Mouse (Mus musculus): ENCODE measurements around the gene Pdzd7. TPM values are rescaled to one million over a fixed set of nuclear protein-coding genes. Genes with fewer than 3 reads are reported as not detected.

Pdzd7 gene
- polyA plus RNA-seq (2014; fragmentation: Illumina TruSeq; extraction: RNeasy Lipid Tissue Mini Kit (QIAGEN cat#74804); ENCODE audit: low replicate concordance), result 0.71 TPM

GRCm38 (mm10) chr19:45045651-45046050 lies at the start of gene Pdzd7:
Gene Pdzd7 (minus strand): TSS chr19:45045717.

GRCm38 (mm10) chr19:45074580-45075322 lies 29.2 kb upstream of the Pdzd7 start, which contains the start of gene Kazald1:
Gene Kazald1 (plus strand): TSS chr19:45075241.

GRCm38 (mm10) chr19:45047417-45047934 lies 2.0 kb upstream of the Pdzd7 start, which contains the start of gene Sfxn3:
Gene Sfxn3 (plus strand): TSS chr19:45047503.

GRCm38 (mm10) chr19:45014335-45014971 lies 31.1 kb downstream of the Pdzd7 start, which contains the start of gene Lzts2:
Gene Lzts2 (plus strand): TSS chr19:45014414.

GRCm38 (mm10) chr19:45005957-45006712 lies 39.4 kb downstream of the Pdzd7 start, which contains the start of gene Mrpl43:
Gene Mrpl43 (minus strand): TSS chr19:45006442.

GRCm38 (mm10) chr19:45005444-45005843 lies 40.1 kb downstream of the Pdzd7 start, which contains the start of gene Twnk:
Gene Twnk (plus strand): TSS chr19:45005663.

GRCm38 (mm10) chr19:44988831-44989566 lies 56.5 kb downstream of the Pdzd7 start, which contains the start of gene Sema4g:
Gene Sema4g (plus strand): TSS chr19:44989101.

Other genes starting within 250 kb of the Pdzd7 start
- gene Slf2, start 114.6 kb downstream of the Pdzd7 start, polyA plus RNA-seq (2014; fragmentation: Illumina TruSeq; extraction: RNeasy Lipid Tissue Mini Kit (QIAGEN cat#74804); ENCODE audit: low replicate concordance), result 25.8 TPM
- gene Sema4g, start 56.6 kb downstream of the Pdzd7 start, polyA plus RNA-seq (2014; fragmentation: Illumina TruSeq; extraction: RNeasy Lipid Tissue Mini Kit (QIAGEN cat#74804); ENCODE audit: low replicate concordance), result 11.7 TPM
- 3.7 TPM for gene Twnk, start 40.1 kb downstream of the Pdzd7 start, polyA plus RNA-seq (2014; fragmentation: Illumina TruSeq; extraction: RNeasy Lipid Tissue Mini Kit (QIAGEN cat#74804); ENCODE audit: low replicate concordance)
- gene Mrpl43, start 39.3 kb downstream of the Pdzd7 start, polyA plus RNA-seq (2014; fragmentation: Illumina TruSeq; extraction: RNeasy Lipid Tissue Mini Kit (QIAGEN cat#74804); ENCODE audit: low replicate concordance), result 14.4 TPM
- gene Lzts2, start 31.3 kb downstream of the Pdzd7 start, polyA plus RNA-seq (2014; fragmentation: Illumina TruSeq; extraction: RNeasy Lipid Tissue Mini Kit (QIAGEN cat#74804); ENCODE audit: low replicate concordance), result 4.0 TPM
- 3.8 TPM for gene Sfxn3, start 1.8 kb upstream of the Pdzd7 start, polyA plus RNA-seq (2014; fragmentation: Illumina TruSeq; extraction: RNeasy Lipid Tissue Mini Kit (QIAGEN cat#74804); ENCODE audit: low replicate concordance)
- not detected for gene Kazald1, start 29.5 kb upstream of the Pdzd7 start, polyA plus RNA-seq (2014; fragmentation: Illumina TruSeq; extraction: RNeasy Lipid Tissue Mini Kit (QIAGEN cat#74804); ENCODE audit: low replicate concordance)
- gene Tlx1, start 105.0 kb upstream of the Pdzd7 start, polyA plus RNA-seq (2014; fragmentation: Illumina TruSeq; extraction: RNeasy Lipid Tissue Mini Kit (QIAGEN cat#74804); ENCODE audit: low replicate concordance), result not detected
- not detected for gene Lbx1, start 190.1 kb upstream of the Pdzd7 start, polyA plus RNA-seq (2014; fragmentation: Illumina TruSeq; extraction: RNeasy Lipid Tissue Mini Kit (QIAGEN cat#74804); ENCODE audit: low replicate concordance)

All from small intestine, adult 10 weeks (tissue).